Mouse (Mus musculus) MEL (cell line): Measurements from ENCODE around the gene Mettl7b. TPM values are rescaled to one million over a fixed set of nuclear protein-coding genes. Genes with fewer than 3 reads are reported as not detected.

Experiments
- DNase-seq: peaks from one replicate; pipeline ENCODE4 v3.0.0; 2011; ENCODE audit warnings: low read depth, low spot score
- H3K27ac ChIP-seq: 2 replicates; pipeline ENCODE4 v1.5.1; 2012; ENCODE audit warnings: low read depth, mild to moderate bottlenecking, control low read depth, low read length, moderate library complexity; ENCODE audit not compliant: control insufficient read depth
- H3K27me3 ChIP-seq, 2 experiments: fragments of 150-350 bp in 1 of 2; sonication (generic) in 1 of 2; 2 replicates each; pipeline ENCODE4 v1.6.1; 2012; ENCODE audit warnings: low read length in 2 of 2, mild to moderate bottlenecking in 2 of 2, improper control_type of control experiment in 1 of 2, moderate library complexity in 1 of 2; ENCODE audit not compliant: insufficient read depth in 2 of 2, control insufficient read depth in 1 of 2
- H3K36me3 ChIP-seq, 2 experiments: 2 replicates each; pipeline ENCODE4 v1.6.1; 2012 to 2014; ENCODE audit warnings: low read length in 2 of 2, improper control_type of control experiment in 1 of 2, inconsistent platforms in 1 of 2, mild to moderate bottlenecking in 1 of 2; ENCODE audit not compliant: insufficient read depth in 2 of 2, control insufficient read depth in 1 of 2
- H3K4me1 ChIP-seq, 2 experiments: fragments of 150-350 bp in 1 of 2; sonication (generic) in 1 of 2; 2 replicates each; pipeline ENCODE4 v1.6.1; 2012; ENCODE audit warnings: low read length in 2 of 2, improper control_type of control experiment in 1 of 2, mild to moderate bottlenecking in 1 of 2; ENCODE audit not compliant: insufficient read depth in 2 of 2, control insufficient read depth in 1 of 2
- H3K4me3 ChIP-seq, 2 experiments: fragments of 150-350 bp in 1 of 2; sonication (generic) in 1 of 2; 2 replicates each; pipeline ENCODE4 v1.5.1; 2012; ENCODE audit warnings: low read depth in 2 of 2, low read length in 2 of 2, mild to moderate bottlenecking in 2 of 2, moderate library complexity in 2 of 2, control low read depth in 1 of 2, improper control_type of control experiment in 1 of 2; ENCODE audit not compliant: control insufficient read depth in 1 of 2, insufficient read depth in 1 of 2
- H3K79me2 ChIP-seq: 2 replicates; pipeline ENCODE4 v1.6.1; 2012; ENCODE audit warnings: mild to moderate bottlenecking, low read length, moderate library complexity; ENCODE audit not compliant: control insufficient read depth, poor library complexity, insufficient read depth
- H3K9ac ChIP-seq: 2 replicates; pipeline ENCODE4 v1.6.1; 2012; ENCODE audit warnings: low read depth, mild to moderate bottlenecking, control low read depth, low read length, moderate library complexity; ENCODE audit not compliant: control insufficient read depth, poor library complexity, severe bottlenecking
- H3K9me3 ChIP-seq: fragments of 150-350 bp; sonication (generic); replicated peaks from 2 replicates; pipeline ENCODE4 v1.6.1; 2012; ENCODE audit warnings: mild to moderate bottlenecking, low read length, improper control_type of control experiment, moderate library complexity; ENCODE audit not compliant: insufficient read depth
- BHLHE40 ChIP-seq: IDR thresholded peaks from 2 replicates; pipeline ENCODE4 v1.6.1; 2012; ENCODE audit warnings: low read depth, mild to moderate bottlenecking, inconsistent platforms, low read length, improper control_type of control experiment, borderline replicate concordance
- CHD2 ChIP-seq: IDR thresholded peaks from 2 replicates; pipeline ENCODE4 v1.6.1; 2011; ENCODE audit warnings: low read length, improper control_type of control experiment
- CTCF ChIP-seq, 3 experiments: IDR thresholded peaks in 2 of 3; conservative IDR thresholded peaks in 1 of 3; 2 replicates each; pipeline ENCODE4 v1.5.1; 2011 to 2012; ENCODE audit warnings: low read length in 3 of 3, low read depth in 2 of 3, mild to moderate bottlenecking in 2 of 3, improper control_type of control experiment in 1 of 3, inconsistent platforms in 1 of 3, mixed read lengths in 1 of 3, moderate library complexity in 1 of 3; ENCODE audit not compliant: control insufficient read depth in 1 of 3, insufficient read depth in 1 of 3, poor library complexity in 1 of 3, severe bottlenecking in 1 of 3
- ELF1 ChIP-seq: IDR thresholded peaks from 2 replicates; pipeline ENCODE4 v1.6.1; 2014; ENCODE audit warnings: low read depth, mild to moderate bottlenecking, inconsistent platforms, low read length, improper control_type of control experiment, moderate library complexity
- MAFK ChIP-seq: IDR thresholded peaks from 2 replicates; pipeline ENCODE4 v1.6.1; 2011; ENCODE audit warnings: low read depth, mild to moderate bottlenecking, low read length, improper control_type of control experiment, borderline replicate concordance
- MAX ChIP-seq: IDR thresholded peaks from 2 replicates; pipeline ENCODE4 v1.6.1; 2011; ENCODE audit warnings: low read length, improper control_type of control experiment
- MEF2A ChIP-seq: IDR thresholded peaks from 2 replicates; pipeline ENCODE4 v1.6.1; 2014; ENCODE audit warnings: low read depth, mild to moderate bottlenecking, inconsistent platforms, low read length, improper control_type of control experiment; ENCODE audit not compliant: poor library complexity, insufficient replicate concordance, severe bottlenecking; ENCODE audit errors: extremely low read depth
- MXI1 ChIP-seq: IDR thresholded peaks from 2 replicates; pipeline ENCODE4 v1.6.1; 2011; ENCODE audit warnings: mild to moderate bottlenecking, low read depth, low read length, improper control_type of control experiment
- RAD21 ChIP-seq: IDR thresholded peaks from 2 replicates; pipeline ENCODE4 v1.6.1; 2011; ENCODE audit warnings: mild to moderate bottlenecking, low read depth, low read length, improper control_type of control experiment
- SMC3 ChIP-seq: IDR thresholded peaks from 2 replicates; pipeline ENCODE4 v1.6.1; 2011; ENCODE audit warnings: low read depth, low read length, improper control_type of control experiment
- TBP ChIP-seq: IDR thresholded peaks from 2 replicates; pipeline ENCODE4 v1.8.0; 2011; ENCODE audit warnings: low read depth, low read length, improper control_type of control experiment
- TCF12 ChIP-seq: IDR thresholded peaks from 2 replicates; pipeline ENCODE4 v1.6.1; 2014; ENCODE audit warnings: low read depth, mild to moderate bottlenecking, inconsistent platforms, low read length, improper control_type of control experiment, moderate library complexity
- USF1 ChIP-seq: IDR thresholded peaks from 2 replicates; pipeline ENCODE4 v1.6.1; 2014; ENCODE audit warnings: low read depth, mild to moderate bottlenecking, inconsistent platforms, low read length, improper control_type of control experiment, moderate library complexity
- USF2 ChIP-seq, 2 experiments: IDR thresholded peaks; 2 replicates each; pipeline ENCODE4 v1.6.1; 2011 to 2012; ENCODE audit warnings: improper control_type of control experiment in 2 of 2, low read length in 2 of 2, borderline replicate concordance in 1 of 2, inconsistent platforms in 1 of 2, low read depth in 1 of 2, mild to moderate bottlenecking in 1 of 2; ENCODE audit not compliant: insufficient read depth in 1 of 2
- ZMIZ1 ChIP-seq: IDR thresholded peaks from 2 replicates; pipeline ENCODE4 v1.6.1; 2012; ENCODE audit warnings: low read depth, mild to moderate bottlenecking, inconsistent platforms, low read length, improper control_type of control experiment, moderate library complexity
- polyA plus RNA-seq, 2 experiments: library from polyadenylated mRNA; stranded (reverse) in 1 of 2; unstranded in 1 of 2; fragments of >175 nt in 1 of 2; fragments of >200 nt in 1 of 2; gene quantifications; 2 replicates each; pipeline versions ENCODE4 v1.2.1 to v1.2.4; 2012; ENCODE audit warnings: low replicate concordance in 2 of 2, low read depth in 1 of 2; ENCODE audit not compliant: insufficient read length in 2 of 2, insufficient read depth in 1 of 2, missing spikeins in 1 of 2
- total RNA-seq: library from RNA; depleted of rRNA; stranded (reverse); fragments of 300-350 nt; gene quantifications from 2 replicates; pipeline ENCODE4 v1.2.3, GENCODE M21; 2012

Gene Mettl7b
- total and polyA plus RNA-seq, 3 experiments = not detected

DNA sequence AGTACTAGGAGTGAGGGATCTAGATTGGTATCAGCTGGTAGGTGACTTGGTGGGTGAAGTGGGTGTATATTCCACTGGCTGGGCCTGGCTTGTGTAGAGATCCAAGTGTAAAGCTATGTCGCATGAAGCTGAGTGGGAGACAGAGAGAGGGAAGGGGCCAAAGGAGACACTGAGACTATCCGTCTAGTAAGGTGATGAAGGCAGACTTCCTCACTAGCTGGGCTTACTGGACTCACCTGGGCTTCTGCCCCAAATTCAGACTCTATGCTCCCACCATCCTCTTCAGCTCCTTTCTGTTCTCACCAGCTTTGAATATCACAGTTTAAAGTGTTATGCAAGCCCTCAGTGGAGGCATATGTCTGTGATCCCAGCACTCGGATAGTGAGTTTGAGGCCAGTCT lies 44.1 kb downstream of the Mettl7b start:
- Histone ChIP-seq H3K27ac (no peak overlapping the region), H3K9me3 (no peaks in the 10 kb centered on the region), H3K27me3 (peaks cover 0 to 1% of the 10 kb centered on the region in 2 experiments; a peak in 1 of 4 replicates), H3K4me3 (no peak overlapping the region), H3K36me3 (no peaks in the 10 kb centered on the region), H3K4me1 (no peaks in the 10 kb centered on the region), H3K9ac (no peak overlapping the region), H3K79me2 (no peaks in the 10 kb centered on the region)
- DNase-seq = no peak
- no peak for TF ChIP-seq ZMIZ1
- no peak for TF ChIP-seq MAX
- no peak for TF ChIP-seq ELF1
- no peak for TF ChIP-seq CHD2
- no peak for TF ChIP-seq BHLHE40
- TF ChIP-seq TCF12 = no peak
- TF ChIP-seq TBP = no peak
- TF ChIP-seq MEF2A = no peak
- TF ChIP-seq USF1 = no peak
- no peak for TF ChIP-seq MXI1

DNA sequence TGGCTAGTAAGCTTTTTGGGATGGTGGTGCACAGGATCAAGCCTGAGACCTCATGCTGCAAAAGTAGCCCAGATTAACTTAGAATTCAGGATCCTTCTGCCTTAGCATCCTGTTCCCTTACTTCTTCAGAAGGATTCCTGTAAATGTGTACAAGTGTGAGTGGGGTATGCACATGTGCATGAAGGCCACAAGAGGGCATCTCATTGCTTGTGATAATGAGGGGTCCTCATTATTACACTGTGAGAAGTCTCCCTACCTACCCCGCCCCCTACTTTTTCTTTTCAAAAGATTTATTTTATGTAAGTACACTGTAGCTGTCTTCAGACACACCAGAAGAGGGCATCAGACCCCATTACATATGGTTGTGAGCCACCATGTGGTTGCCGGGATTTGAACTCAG lies 45.2 kb downstream of the Mettl7b start:
- Histone ChIP-seq H3K9ac (no peak overlapping the region), H3K4me3 (no peak overlapping the region), H3K27ac (no peak overlapping the region), H3K79me2 (no peaks in the 10 kb centered on the region), H3K36me3 (no peaks in the 10 kb centered on the region), H3K27me3 (peaks cover 0 to 1% of the 10 kb centered on the region in 2 experiments; a peak in 1 of 4 replicates), H3K9me3 (no peaks in the 10 kb centered on the region), H3K4me1 (no peaks in the 10 kb centered on the region)
- DNase-seq = no peak
- peak; percentile 4 to 37 (median 28); a peak in 3 of 6 replicates for TF ChIP-seq CTCF (IDR thresholded peaks at IDR 0.05 in 2 of 3, conservative IDR thresholded peaks at IDR 0.05 in 1 of 3; ENCODE audit: control insufficient read depth in 1 of 3, insufficient read depth in 1 of 3, low read depth in 2 of 3, low read length in 3 of 3, poor library complexity in 1 of 3, severe bottlenecking in 1 of 3)
- TF ChIP-seq USF2 (IDR thresholded peaks at IDR 0.05; ENCODE audit: borderline replicate concordance in 1 of 2, insufficient read depth in 1 of 2, low read depth in 1 of 2, low read length in 2 of 2) = no peak
- peak; percentile 3 for TF ChIP-seq RAD21
- no peak for TF ChIP-seq MAFK
- TF ChIP-seq SMC3 = no peak

DNA sequence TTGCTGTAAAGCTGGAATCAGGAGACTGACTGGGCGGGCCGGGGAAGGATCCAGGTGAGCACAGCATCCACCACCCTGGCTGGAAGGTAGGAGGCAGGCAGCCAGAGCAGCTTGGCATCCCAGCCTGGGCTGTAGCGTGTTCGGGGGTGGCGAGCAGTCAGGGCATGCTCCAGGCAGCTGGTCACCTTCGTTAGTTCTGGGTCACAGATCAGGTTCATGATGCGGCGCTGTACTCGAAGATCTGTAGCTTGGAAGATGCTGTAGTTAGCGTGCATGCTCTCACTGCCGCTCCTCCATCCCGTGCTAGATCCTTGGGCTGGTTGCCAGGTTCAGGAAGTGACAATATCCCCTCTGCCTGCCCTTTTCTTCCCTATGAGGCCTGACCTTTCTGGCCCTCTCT lies 47.1 kb downstream of the Mettl7b start:
- no peak overlapping the region for H3K27ac ChIP-seq
- no peak for TF ChIP-seq USF1
- peaks cover 0 to 1% of the 10 kb centered on the region in 2 experiments; a peak in 1 of 4 replicates for H3K27me3 ChIP-seq
- H3K9me3 ChIP-seq = no peaks in the 10 kb centered on the region
- DNase-seq = no peak
- no peaks in the 10 kb centered on the region for H3K4me1 ChIP-seq
- H3K9ac ChIP-seq = no peak overlapping the region
- H3K36me3 ChIP-seq = no peaks in the 10 kb centered on the region
- H3K4me3 ChIP-seq = no peak overlapping the region
- H3K79me2 ChIP-seq = no peaks in the 10 kb centered on the region
